Mouse (Mus musculus): ENCODE results near the gene Gm20388. TPM values are rescaled to one million over a fixed set of nuclear protein-coding genes. Genes with fewer than 3 reads are reported as not detected.
"Not testable (repeated sequence)": the region's sequence is repeated elsewhere in the genome, so short reads cannot be mapped to it uniquely, and the experiment has no call there.

Gene Gm20388
- total RNA-seq, 1 experiment from 2014 or later, result 3.6 TPM

DNA sequence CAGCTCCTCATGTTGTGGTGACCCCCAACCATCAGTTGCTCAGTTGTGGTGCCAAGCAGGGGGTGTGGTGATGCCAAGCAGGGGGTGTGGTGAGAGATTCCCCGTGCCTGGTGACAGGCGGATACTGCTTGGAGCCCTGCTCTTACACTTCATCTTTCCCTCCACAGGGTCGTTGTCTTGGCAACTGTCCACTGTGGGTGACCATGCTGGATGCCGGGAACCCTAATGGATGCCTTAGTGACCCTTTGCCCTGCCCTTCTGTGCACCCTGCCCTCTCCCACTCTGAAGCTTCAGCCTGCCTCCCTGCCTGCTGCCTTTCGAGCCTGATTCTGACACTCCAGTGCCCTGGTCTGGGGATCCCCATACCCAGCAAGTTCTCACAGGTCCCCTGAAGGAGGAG lies 427.0 kb downstream of the Gm20388 start:
- no peak for DNase-seq

DNA sequence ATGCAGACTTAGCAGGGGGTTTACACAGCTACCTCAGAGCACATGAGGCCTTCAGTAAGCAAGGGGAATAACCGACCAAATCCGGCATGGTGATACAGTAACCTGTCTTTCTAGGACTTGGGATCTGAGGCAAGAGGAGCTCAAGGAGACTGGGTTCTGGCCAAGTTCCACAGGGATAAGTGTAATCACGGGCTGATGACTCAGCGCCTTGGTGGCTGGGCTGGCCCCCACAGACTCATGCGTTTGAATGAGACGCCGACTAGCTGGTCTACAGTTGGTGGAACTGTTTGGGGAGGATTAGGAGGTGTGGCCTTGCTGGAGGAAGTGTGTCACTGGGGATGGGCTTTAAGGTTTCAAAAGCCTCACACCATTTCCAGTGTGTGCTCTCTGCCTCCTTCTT lies 428.0 kb downstream of the Gm20388 start:
- peak; percentile 51 for DNase-seq

DNA sequence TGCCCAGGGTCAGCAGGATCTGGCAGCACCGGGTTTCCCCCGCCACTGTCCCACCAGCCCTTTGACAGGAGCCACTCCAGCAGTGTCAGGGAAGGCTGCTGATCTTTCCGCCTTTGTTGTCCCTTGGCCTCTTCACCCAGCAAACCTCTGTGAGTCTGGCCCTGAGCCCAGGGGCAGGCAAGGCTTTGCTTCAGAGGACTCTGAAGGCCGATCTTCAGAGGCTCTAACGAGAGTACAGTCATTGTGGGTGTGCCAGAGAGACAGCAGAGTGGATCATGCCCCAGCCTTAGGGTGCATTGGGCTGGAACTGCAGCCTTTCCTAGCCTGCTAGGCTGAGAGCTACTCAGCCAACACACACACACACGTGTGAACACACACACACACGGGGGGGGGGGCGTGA lies 429.1 kb downstream of the Gm20388 start:
- DNase-seq, result peak; percentile 83

DNA sequence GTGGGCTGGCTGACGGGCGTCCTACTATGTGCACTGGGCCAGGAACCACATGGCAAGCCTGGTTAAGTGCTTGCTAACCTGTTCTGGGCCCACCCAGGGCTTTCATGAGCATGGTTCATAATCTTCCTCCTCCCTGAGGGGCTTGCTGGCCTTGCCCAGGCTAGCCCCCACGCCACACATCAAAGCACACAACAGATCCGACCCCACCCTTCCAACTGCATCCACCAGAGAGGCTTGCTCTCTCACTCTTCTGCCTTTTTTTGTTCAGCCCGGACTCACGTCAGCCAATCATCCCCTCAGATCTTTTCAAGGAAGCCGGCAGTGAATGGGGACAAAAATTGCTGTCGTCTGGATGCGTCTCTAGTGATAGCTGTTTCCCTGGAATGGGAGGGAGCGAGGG lies 430.5 kb downstream of the Gm20388 start:
- no peak for DNase-seq

DNA sequence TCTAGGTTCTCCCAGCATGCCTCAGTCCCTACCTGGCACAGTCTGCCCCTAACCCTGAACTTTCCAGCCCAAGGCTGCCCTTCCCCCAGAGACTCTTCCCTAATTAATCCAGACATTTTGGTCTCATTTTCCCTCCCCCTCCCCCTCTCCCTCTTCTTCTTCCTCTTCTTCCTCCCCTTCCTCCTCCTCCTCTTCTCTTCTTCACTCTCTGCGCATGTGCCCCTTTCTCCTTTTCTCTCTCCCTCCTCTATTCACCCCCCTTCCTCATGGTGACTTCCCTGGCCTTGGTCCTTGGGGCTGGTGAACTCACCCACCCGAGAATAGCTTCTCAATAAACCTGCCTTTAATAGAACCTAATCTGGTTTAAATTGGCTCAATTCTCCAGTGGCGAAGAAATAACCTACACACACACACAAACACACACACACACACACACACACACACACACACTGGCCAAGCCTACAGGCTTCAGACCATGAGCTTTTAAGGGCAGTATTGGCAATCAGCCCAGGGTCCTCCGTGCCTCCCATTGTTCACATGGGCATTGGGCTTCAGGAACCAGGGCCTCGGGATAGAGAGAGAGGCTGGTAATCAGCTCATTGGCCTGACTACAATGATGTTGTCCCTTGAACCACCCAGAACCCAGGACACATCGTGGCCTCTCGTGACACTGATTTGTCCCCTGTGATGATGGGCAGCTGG lies 432.4 kb downstream of the Gm20388 start:
- no peak for DNase-seq

DNA sequence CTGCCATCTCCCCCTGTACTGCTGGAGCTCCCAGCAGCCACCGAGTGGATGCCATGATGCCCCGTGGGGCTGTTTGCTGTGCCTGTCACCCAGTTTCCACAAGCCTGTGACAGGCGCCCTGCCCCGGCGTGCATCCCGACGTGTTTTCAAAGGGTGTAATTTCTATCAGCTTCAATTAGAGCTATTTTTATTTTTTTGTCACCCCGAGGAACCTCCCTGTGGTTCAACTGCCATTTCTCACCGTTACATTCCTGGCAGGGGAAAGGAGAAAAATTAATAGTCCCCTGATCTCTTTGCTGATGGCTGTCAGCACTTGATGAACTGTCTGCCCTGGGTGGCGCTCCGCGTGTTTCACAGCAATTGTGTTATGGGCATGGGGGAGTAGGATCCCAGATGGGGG lies 432.9 kb downstream of the Gm20388 start:
- no peak for DNase-seq

DNA sequence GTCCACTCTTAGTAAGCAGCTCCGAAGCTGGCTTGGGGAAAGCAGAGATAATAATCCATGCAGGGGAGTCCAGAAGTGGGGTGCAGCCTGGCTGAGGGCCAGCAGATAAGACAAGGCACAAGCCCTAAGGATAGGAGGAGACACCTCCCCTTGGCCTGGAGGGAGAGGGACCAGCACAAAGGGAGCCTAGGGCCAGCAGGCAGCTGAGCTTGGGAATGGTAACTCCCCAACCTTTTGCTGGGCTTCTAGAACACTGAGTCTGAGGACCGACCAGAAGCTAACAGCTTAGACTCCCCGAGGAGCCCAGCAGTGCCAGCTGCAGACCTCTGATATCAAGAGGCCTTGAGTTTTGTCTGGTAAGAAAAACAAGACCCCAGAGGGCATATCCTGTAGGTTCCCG lies 433.5 kb downstream of the Gm20388 start:
- DNase-seq, result no peak

DNA sequence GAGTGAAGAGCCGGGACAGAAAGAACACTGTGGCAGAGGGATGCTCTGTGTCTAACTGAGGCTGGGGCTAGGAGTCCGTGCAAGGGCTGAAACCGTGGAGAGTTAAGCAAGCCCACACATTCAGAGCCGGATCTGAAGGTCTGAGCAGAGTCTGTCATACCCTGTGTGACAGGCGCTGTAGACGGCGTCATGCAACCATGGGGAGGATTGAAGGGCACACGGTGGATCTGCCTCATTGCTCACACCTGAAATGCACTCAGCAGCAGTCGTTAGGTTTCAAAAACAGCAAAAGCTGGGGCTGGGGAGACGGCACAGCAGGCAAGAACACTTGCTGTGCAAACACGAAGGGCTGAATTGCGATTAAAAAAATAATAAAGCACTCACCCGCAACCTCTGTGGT lies 433.9 kb downstream of the Gm20388 start:
- DNase-seq, result no peak

DNA sequence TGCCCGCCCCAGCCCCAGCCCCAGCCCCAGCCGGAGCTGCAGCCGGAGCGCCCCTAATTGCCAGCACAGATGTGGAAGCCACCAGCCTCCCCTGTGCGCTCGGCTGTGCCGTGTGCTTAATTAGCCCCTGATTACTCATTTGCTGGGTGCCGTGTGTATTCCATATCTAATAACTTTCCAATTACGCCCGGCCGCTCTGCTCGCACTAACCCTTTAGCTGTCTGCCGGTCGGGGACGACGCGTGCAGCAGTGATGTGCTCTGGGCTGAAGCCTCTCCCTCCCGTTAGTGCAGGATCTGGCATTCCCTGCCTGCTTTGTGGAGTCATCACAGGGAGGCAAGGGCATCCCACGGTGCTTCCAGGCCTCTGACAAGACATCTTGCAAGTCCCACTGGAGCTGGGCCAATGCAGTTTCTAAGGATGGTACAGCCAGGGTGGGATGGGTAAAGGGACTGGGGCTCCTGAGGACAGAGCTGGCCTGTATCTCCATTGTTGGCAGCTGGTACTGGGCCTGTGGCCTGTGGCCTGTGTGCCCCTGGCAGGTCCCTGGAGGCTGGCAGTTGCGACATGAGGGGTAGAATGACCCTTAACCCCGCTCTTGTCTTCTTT lies 437.2 kb downstream of the Gm20388 start:
- peak; percentile 48 for DNase-seq

DNA sequence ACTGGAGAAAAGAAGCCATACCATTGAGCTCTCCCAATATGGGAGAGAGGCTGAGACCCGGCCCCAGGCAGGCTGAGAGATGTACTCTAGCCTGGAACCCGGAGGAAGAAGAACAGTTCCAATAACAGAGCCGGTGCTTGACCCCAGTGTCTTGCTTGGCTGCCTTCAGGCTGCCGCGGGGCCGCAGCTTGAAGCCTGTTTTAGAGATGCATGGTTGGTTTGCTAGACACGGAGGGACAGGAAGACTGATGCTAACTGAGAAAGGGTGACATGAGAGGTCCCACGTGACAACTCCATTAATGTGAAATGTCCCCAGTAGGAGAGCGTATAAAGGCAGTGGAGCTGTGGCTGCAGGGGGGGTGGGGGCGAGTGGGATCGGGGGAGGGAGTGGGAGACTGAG lies 438.3 kb downstream of the Gm20388 start:
- DNase-seq, result no peak

DNA sequence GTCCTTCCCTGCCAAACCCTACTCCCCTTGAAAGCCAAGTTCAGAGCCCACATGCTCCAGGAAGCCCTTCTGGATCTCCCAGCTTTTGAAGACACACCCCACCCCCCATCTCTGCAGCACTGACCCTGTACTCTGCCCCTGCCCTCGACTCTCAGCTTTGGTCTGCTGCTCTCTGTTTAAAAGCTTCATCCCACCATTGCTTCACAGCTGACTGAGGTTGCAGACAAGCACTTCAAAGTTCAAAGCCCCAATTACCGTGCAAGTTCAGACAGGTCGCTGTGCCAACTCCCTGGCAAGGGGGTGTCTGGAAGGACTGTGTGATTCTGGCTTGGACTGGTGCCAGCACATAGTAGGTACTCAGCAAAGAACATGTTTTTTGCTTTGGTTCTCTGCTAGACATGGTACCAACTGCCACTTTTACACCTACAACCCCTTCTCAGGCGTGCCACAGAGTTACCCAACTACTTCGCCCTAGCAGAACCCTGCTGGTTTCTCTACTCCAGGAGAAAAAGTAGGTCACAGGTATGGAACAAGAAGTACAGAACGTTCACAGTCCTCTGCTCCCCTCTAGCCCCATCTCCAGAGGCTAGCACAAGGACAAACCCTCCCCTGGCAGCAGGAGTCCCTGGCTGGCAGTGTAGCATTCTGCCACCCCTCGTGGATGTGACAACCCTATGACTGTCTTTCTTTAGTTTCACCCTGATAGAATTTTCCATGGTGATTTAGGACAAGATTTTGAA lies 440.9 kb downstream of the Gm20388 start:
- DNase-seq, result no peak

DNA sequence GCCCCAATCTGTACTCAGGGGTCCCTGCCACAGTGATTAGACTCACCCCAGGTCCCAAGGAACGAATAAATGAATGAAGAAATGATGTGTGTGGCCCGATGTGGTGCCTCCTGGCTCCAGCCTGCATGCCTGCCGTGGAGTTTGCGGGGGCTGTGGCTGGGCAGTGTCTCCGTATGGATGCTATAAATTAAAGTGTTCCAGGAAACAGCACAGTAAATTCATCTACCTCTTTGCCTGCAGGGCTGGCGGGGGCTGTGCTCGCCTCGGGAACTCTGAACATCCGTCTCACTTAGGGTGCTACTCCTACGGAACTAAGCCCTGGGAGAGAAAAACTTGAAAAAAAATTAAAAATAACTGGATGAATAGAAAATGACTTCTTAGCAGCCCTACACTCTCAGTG lies 441.5 kb downstream of the Gm20388 start:
- no peak for DNase-seq

DNA sequence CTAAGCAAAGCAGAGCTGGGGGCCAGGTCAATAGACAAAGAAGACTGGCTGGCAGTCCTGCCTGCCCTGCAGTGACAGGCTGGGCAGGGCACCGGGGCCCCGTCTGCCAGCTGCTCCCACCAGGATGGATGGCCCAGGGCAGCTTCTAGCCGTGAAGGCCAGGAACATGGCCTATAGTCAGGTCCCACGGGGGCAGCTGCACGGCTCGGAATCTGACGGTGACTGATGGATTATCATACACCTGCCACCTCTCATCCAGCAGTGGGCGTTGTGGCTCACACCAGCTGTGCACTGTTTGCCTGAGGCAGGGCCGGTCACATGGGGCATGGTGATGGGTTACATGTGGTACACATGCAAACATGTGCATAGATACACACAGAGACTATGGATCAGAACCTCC lies 445.4 kb downstream of the Gm20388 start:
- no peak for DNase-seq

DNA sequence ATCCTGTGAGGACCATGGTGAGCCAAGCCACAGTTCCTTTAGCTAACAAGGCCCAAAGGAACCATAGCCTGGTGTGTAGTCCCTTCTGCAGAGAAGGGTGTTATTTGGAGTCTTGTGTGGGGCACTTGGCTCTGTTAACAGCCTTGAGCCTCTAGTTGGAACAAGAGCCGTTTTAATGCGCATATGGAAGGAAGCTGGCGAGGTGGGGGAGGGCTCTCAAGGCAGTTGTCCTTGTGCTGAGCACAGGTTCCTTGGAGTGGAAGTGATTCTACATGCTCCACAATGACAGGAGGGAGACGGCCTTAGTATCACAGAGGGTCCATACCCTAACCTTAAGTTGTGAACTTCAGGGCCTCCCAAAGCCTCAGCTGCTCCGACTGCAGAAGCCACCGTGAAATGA lies 446.9 kb downstream of the Gm20388 start:
- DNase-seq, result no peak

DNA sequence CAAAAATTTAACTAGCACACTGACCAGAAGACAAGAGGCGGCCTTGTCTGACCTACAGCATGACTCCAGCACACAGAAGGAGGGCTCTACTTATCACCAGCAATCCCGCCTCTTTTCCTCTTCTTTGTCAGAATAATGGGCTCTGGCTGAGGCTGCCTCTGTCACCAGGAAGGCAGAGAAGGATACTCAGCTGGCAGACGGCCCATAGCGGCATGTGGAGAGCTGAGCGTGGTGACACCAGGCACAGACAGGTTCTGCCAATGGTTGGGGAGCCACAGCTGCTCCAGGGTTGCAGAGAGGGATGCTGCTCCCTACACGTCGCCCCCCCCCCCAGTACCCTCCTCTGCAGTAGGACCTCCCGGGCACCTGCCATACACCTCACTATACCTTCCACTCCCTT lies 450.7 kb downstream of the Gm20388 start:
- DNase-seq, result peak; percentile 74

DNA sequence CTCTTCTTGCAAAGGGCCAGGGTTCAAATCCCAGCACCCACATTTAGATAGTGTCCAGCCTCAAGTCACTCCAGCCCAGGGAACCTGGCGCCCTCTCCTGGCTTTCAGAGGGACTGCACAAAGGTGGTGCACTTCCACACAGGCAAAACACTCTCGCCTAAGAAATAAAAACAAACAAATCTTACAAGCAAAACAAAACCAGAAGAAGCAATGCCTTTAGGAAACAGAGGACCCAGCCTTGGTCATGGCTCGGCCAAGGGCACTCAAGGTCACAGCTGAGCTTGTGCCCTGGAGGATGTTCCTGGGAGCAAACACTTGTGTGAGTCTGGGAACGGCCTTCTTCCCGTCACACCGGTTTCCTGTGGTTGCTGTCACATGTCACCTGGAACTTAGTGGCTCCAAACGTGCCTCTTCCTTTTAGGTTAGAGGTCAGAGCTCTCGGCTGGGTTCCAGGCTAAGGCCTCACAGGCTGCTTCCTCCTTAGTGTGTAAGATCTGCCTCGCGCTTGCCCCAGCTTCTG lies 453.0 kb downstream of the Gm20388 start:
- peak; percentile 61 for DNase-seq

DNA sequence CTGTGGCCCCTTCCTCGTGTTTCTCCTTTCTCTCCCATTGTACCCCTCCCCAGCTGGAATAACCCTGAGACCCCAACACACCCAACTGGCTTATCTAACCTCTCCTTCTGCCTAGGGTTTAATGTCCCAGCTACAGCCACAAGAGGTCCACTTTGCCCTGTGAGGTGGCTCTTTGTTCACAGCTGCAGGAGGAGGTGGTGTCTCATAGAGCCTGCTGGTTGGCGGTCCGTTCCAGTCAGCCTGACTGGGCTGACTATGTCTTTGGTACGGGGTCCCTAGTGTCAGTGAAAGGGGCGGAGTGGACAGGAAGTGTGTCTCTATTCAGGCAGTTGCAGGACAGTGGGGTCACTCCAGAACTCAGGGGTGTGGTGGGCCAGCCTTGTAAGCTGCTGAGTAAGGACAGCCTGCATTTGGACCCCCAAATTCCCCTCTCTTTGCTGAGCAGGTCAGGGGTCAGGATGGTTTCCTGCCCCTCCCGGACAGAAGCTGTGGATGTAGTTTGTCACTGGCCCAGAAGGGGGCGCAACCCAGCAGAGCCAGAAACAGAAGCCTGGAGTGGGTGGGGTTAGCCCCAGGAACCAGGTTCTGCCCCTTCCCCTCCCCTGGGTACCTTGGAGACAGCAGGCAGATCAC lies 453.6 kb downstream of the Gm20388 start:
- DNase-seq, result peak; percentile 46

DNA sequence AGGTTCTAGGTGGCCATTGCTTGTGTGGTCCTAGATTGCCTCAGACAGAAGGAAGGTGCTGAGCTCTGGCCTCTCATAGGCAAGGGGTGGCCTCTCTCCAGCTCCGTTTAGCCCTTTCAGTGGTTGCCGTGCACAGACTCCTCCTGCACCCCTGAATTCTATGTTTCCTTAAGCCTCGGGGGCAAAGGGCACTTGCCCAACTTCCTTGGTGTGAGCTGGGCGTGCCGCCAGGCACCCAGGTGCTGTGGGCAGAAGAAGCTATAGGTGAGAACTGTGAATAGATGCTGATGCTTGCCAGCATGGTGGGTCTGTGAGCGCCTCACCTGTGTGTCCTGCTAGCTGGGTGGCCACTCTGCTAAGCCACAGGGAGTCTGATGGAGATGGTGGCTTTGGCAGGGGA lies 456.2 kb downstream of the Gm20388 start:
- DNase-seq, result no peak

DNA sequence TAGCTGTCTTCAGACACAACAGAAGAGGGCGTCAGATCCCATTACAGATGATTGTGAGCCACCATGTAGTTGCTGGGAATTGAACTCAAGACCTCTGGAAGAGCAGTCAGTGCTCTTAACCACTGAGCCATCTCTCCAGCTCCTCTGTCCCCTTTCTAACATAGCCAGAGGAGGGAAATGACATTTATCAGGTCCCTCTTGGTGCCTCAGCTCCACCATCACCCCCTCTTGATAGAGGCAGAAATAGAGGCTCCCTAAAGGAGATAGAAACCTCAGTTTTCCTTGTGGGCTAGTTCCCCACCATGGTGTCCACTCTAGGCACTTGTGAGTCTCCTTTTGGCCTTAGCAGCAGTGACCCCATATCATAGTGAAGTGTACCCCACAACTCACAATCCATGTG lies 457.6 kb downstream of the Gm20388 start:
- not testable (repeated sequence) for DNase-seq

DNA sequence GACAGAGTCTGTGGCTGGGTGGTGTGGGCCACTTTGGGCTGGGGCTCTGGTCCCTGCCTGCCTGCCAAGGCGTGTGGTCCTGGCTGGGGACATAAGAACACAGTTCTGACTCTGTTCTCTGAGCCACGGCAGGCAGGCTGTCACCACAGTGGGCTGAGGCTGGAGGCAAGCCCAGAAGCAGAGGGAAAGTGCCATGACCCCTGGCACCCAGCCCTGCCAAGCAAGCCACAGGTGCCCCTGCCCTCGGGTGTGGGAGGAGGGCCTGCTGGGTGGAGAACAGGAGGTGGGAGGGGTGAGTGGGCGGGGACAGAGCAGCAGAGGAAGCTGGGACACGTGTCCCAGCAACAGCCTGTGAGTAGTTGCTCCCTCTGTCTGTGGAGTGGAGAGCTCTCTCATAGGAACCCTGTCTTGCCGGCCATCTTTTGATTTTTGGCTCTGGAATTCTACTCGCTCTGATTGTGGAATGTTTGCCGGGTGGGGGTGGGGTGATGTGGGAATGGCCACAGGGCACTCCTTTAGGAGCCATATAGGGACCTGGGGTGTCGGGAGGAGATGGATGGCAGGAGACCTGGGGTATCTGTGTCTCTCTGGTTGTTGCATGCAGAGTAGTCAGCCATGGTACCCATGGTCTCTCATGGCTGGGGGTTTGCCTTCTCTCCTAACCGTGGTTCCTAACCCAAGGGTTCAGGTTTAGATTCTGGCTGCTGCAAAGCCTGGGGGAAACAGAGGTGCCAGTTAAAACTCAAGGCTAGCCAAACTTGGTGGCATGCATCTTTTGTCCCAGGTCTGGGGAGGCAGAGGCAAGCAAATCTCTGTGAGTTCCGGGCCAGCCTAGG lies 458.4 kb downstream of the Gm20388 start:
- peak; percentile 93 for DNase-seq

DNA sequence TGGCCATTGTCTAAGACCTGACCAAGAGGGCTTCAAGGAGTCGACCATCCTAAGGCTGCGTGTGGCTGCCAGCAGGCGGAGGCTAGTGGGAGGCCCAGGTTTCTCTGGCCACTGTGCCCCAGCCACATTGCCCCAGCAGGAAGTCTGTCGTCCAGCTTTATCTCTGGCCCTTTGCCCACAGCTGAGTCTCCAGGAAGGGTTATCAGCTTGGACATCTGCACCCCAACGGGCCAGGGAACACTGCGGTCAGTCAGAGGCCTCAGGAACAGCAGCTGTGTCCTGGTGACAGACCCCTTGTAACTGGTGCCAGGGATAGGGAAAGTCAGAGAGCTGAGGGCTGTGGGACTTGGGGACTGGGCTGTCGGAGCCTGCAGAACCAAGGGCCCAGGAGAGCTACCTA lies 459.3 kb downstream of the Gm20388 start:
- DNase-seq, result peak; percentile 41

DNA sequence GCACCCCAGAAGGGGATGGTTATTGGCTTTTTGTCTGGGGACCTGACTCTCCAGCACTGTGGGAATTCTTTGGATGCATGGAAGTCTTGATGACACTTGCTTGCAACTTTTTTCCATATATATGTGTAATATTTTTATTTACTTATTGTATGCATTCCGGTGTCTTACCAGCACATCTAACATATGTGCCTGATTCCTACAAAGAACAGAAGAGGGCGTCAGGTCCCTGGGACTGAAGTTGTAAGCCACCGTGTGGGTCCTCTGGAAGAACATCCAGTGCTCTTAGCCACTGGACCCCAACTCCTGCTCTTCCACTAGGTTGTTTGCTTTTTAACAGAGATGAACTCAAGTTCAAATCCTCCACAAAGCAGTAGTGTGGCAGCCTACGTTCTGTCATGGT lies 459.8 kb downstream of the Gm20388 start:
- no peak for DNase-seq
